Mouse (Mus musculus) megakaryocyte, embryonic 14.5 days (primary cell): ENCODE results near the gene Gm6169.

ENCODE experiments used
- FLI1 ChIP-seq: IDR thresholded peaks from 2 replicates; pipeline ENCODE4 v1.6.1; 2012; ENCODE audit warnings: low read length, inconsistent platforms, mixed read lengths
- GATA1 ChIP-seq: IDR thresholded peaks from 3 replicates; pipeline ENCODE4 v1.6.1; 2012; ENCODE audit warnings: mixed read lengths, low read length, inconsistent platforms, borderline replicate concordance

DNA sequence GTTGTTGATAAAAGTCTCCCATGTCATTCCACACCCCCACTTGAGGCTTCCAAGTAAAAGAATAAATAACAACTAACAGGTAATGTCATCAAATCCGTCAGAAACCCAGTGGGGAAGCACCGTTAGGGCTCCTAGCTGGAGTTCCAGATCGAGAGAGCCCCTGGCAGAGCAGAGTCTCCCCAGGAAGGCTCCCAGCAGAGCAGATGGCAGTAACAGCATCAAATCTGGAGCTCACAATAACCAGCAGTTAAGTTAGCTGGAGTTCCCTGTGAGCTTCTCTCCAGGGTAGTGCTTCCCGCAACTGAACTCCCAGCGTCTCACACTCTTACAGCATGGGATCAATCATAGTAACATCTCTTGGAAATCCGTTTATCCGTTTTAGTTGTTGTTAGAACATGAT is 6.0 kb upstream of the Gm6169 start:
- TF ChIP-seq FLI1, result no peak
- TF ChIP-seq GATA1, result no peak
